Mouse (Mus musculus): ENCODE results near the gene Pam. TPM values are rescaled to one million over a fixed set of nuclear protein-coding genes. Genes with fewer than 3 reads are reported as not detected.
"Not testable (repeated sequence)": the region's sequence is repeated elsewhere in the genome, so short reads cannot be mapped to it uniquely, and the experiment has no call there.

Gene Pam
- polyA plus RNA-seq, 1 experiment: 14.5 TPM

GRCm38 (mm10) chr1:97974968-97975367 lies 120.5 kb downstream of the Pam start:
- 79% methylated on average over 11 of the region's 11 CpGs for WGBS
- no peak overlapping the region for H3K4me3 ChIP-seq (replicated peaks; ENCODE audit: control insufficient read depth, low read depth, low read length)
- no peaks in the 10 kb centered on the region for H3K4me1 ChIP-seq (ENCODE audit: control insufficient read depth, insufficient read depth, low read length)
- no peak overlapping the region for H3K27ac ChIP-seq (ENCODE audit: control insufficient read depth, insufficient read depth, low read depth, low read length, poor library complexity)
- TF ChIP-seq POLR2A (IDR thresholded peaks at IDR 0.05; ENCODE audit: borderline replicate concordance, control insufficient read depth, low read depth, low read length) (no peak), CTCF (IDR thresholded peaks at IDR 0.05; ENCODE audit: control insufficient read depth, insufficient read depth, low read length) (no peak)

GRCm38 (mm10) chr1:97969765-97970164 lies 125.7 kb downstream of the Pam start:
- Histone ChIP-seq H3K27ac (ENCODE audit: control insufficient read depth, insufficient read depth, low read depth, low read length, poor library complexity) (no peak overlapping the region), H3K4me3 (replicated peaks; ENCODE audit: control insufficient read depth, low read depth, low read length) (no peak overlapping the region), H3K4me1 (ENCODE audit: control insufficient read depth, insufficient read depth, low read length) (no peaks in the 10 kb centered on the region)
- TF ChIP-seq CTCF (IDR thresholded peaks at IDR 0.05; ENCODE audit: control insufficient read depth, insufficient read depth, low read length): no peak
- TF ChIP-seq POLR2A (IDR thresholded peaks at IDR 0.05; ENCODE audit: borderline replicate concordance, control insufficient read depth, low read depth, low read length): no peak
- 85% methylated on average over 4 of the region's 4 CpGs for WGBS

GRCm38 (mm10) chr1:97963711-97964110 lies 131.7 kb downstream of the Pam start:
- Histone ChIP-seq H3K4me3 (replicated peaks; ENCODE audit: control insufficient read depth, low read depth, low read length) (no peak overlapping the region), H3K27ac (ENCODE audit: control insufficient read depth, insufficient read depth, low read depth, low read length, poor library complexity) (no peak overlapping the region), H3K4me1 (ENCODE audit: control insufficient read depth, insufficient read depth, low read length) (no peaks in the 10 kb centered on the region)
- WGBS: 67% methylated on average over 2 of the region's 2 CpGs
- TF ChIP-seq POLR2A (IDR thresholded peaks at IDR 0.05; ENCODE audit: borderline replicate concordance, control insufficient read depth, low read depth, low read length): no peak
- TF ChIP-seq CTCF (IDR thresholded peaks at IDR 0.05; ENCODE audit: control insufficient read depth, insufficient read depth, low read length): no peak

GRCm38 (mm10) chr1:97962134-97962533 lies 133.3 kb downstream of the Pam start:
- no peak overlapping the region for H3K4me3 ChIP-seq (replicated peaks; ENCODE audit: control insufficient read depth, low read depth, low read length)
- TF ChIP-seq CTCF (IDR thresholded peaks at IDR 0.05; ENCODE audit: control insufficient read depth, insufficient read depth, low read length) (no peak), POLR2A (IDR thresholded peaks at IDR 0.05; ENCODE audit: borderline replicate concordance, control insufficient read depth, low read depth, low read length) (no peak)
- 87% methylated on average over 7 of the region's 7 CpGs for WGBS
- no peak overlapping the region for H3K27ac ChIP-seq (ENCODE audit: control insufficient read depth, insufficient read depth, low read depth, low read length, poor library complexity)
- no peaks in the 10 kb centered on the region for H3K4me1 ChIP-seq (ENCODE audit: control insufficient read depth, insufficient read depth, low read length)

DNA sequence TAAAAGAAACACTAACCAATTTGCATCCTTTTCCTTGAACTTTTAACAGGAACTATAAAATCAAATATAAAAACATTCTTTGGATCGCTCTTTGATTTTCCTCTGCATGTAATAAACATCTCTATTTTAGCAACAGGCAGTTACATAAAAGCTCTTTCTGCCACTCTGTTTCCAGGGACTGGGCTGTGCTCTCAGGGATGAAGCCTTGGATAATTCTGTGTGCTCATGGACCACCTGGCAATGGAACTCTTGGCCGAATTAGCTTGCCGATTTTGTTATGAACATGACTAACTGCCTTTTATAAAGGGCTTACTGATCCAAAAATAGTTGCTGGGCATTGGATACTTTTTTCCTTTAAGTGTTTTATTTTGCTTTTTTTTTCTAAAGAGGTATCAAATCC lies 134.8 kb downstream of the Pam start:
- Histone ChIP-seq H3K27ac (ENCODE audit: control insufficient read depth, insufficient read depth, low read depth, low read length, poor library complexity) (no peak overlapping the region), H3K4me3 (replicated peaks; ENCODE audit: control insufficient read depth, low read depth, low read length) (no peak overlapping the region), H3K4me1 (ENCODE audit: control insufficient read depth, insufficient read depth, low read length) (no peaks in the 10 kb centered on the region)
- WGBS: 86% methylated on average over 3 of the region's 3 CpGs
- TF ChIP-seq CTCF (IDR thresholded peaks at IDR 0.05; ENCODE audit: control insufficient read depth, insufficient read depth, low read length) (no peak), POLR2A (IDR thresholded peaks at IDR 0.05; ENCODE audit: borderline replicate concordance, control insufficient read depth, low read depth, low read length) (no peak)

DNA sequence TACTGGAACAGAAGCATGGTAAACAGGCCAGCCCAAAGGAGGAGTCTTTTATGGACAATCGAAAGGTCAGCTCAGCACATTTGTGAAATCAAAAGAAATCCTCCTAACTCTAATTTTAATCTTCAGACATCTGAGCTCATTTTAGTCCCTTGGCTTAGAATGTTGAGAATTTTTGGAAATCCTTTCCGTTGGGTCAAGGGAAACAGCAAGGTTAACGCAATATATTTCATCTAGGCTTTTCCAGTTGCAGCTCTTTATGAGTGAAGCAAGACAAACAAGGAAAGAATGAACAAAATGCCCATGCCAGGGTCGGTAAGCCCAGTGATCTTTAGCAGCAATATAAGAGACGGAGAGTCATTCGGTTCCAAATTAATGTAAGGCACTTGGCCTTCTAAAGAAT lies 135.3 kb downstream of the Pam start:
- TF ChIP-seq POLR2A (IDR thresholded peaks at IDR 0.05; ENCODE audit: borderline replicate concordance, control insufficient read depth, low read depth, low read length): no peak
- no peak for TF ChIP-seq CTCF (IDR thresholded peaks at IDR 0.05; ENCODE audit: control insufficient read depth, insufficient read depth, low read length)
- no peak overlapping the region for H3K4me3 ChIP-seq (replicated peaks; ENCODE audit: control insufficient read depth, low read depth, low read length)
- no peaks in the 10 kb centered on the region for H3K4me1 ChIP-seq (ENCODE audit: control insufficient read depth, insufficient read depth, low read length)
- WGBS: 84% methylated on average over 6 of the region's 6 CpGs
- no peak overlapping the region for H3K27ac ChIP-seq (ENCODE audit: control insufficient read depth, insufficient read depth, low read depth, low read length, poor library complexity)

DNA sequence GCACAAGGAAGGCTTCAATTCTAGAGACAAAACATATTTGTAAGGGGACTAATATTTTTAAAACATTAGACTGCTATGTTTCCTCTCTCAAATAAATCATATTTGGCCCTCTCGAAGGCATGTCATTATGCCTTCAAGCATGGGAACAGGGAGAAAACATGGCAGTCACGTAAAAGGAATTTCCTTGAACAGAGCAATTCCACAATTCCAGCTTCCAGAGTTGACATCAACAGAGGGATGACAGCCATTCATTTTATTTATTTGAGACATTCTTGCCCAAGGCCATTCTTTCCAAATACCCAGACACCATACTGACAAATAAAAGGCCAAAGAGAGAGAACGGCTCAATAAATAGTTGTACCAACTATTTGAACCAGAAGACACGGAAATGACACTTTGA lies 136.7 kb downstream of the Pam start:
- Histone ChIP-seq H3K27ac (ENCODE audit: control insufficient read depth, insufficient read depth, low read depth, low read length, poor library complexity) (no peak overlapping the region), H3K4me1 (ENCODE audit: control insufficient read depth, insufficient read depth, low read length) (no peaks in the 10 kb centered on the region), H3K4me3 (replicated peaks; ENCODE audit: control insufficient read depth, low read depth, low read length) (no peak overlapping the region)
- TF ChIP-seq POLR2A (IDR thresholded peaks at IDR 0.05; ENCODE audit: borderline replicate concordance, control insufficient read depth, low read depth, low read length): no peak
- no peak for TF ChIP-seq CTCF (IDR thresholded peaks at IDR 0.05; ENCODE audit: control insufficient read depth, insufficient read depth, low read length)
- 88% methylated on average over 4 of the region's 4 CpGs for WGBS

DNA sequence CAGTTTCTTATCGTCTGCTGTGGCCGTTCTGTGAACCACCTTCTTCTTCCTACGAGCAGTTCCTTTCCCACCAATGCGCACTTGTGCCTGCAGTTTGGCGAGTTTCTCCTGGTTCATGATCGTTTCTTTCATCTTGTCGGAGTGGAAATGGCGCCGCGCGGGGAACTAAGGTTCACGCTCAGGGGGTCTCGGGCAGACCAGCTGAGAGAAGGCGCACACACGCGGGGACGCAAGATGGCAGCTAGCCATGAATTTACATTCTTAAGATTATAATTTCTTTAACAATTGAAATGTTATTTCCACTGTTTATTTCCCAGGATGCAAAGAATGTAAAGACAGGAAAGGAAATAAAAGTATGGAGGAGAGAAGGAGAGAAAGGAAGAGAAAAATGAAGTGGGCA lies 146.2 kb downstream of the Pam start:
- H3K4me3 ChIP-seq (replicated peaks; ENCODE audit: control insufficient read depth, low read depth, low read length): not testable (repeated sequence)
- WGBS: 91% methylated on average over 17 of the region's 17 CpGs

GRCm38 (mm10) chr1:97947100-97947499 lies 148.3 kb downstream of the Pam start:
- WGBS: 77% methylated on average over 3 of the region's 3 CpGs
- TF ChIP-seq CTCF (IDR thresholded peaks at IDR 0.05; ENCODE audit: control insufficient read depth, insufficient read depth, low read length) (no peak), POLR2A (IDR thresholded peaks at IDR 0.05; ENCODE audit: borderline replicate concordance, control insufficient read depth, low read depth, low read length) (no peak)

More for the DNA sequence above, 146.2 kb downstream of the Pam start:
- H3K4me1 ChIP-seq (ENCODE audit: control insufficient read depth, insufficient read depth, low read length); H3K27ac ChIP-seq (ENCODE audit: control insufficient read depth, insufficient read depth, low read depth, low read length, poor library complexity): not testable (repeated sequence)

More at GRCm38 (mm10) chr1:97947100-97947499, 148.3 kb downstream of the Pam start:
- Histone ChIP-seq H3K27ac (ENCODE audit: control insufficient read depth, insufficient read depth, low read depth, low read length, poor library complexity) (no peak overlapping the region), H3K4me1 (ENCODE audit: control insufficient read depth, insufficient read depth, low read length) (no peaks in the 10 kb centered on the region), H3K4me3 (replicated peaks; ENCODE audit: control insufficient read depth, low read depth, low read length) (no peak overlapping the region)
